Mouse (Mus musculus) liver, embryonic 14.5 days (tissue): ENCODE measurements around the gene Prkn. TPM values are rescaled to one million over a fixed set of nuclear protein-coding genes. Genes with fewer than 3 reads are reported as not detected.

Experiments
- ATAC-seq: fragments of 200-750 bp; cut with Nextera tagmentation; 2 replicates; pipeline ENCODE4 v1.8.0; 2017; ENCODE audit warnings: moderate number of reproducible peaks, mild to moderate bottlenecking, moderate library complexity; ENCODE audit not compliant: insufficient read depth
- DNase-seq, 3 experiments: peaks; one replicate each; pipeline ENCODE4 v3.0.0-alpha.2; 2012 to 2013; ENCODE audit warnings: low read depth in 3 of 3, low spot score in 3 of 3
- H3K27ac ChIP-seq: fragments of 300-500 bp; sonication (generic); 2 replicates; pipeline ENCODE4 v1.5.1; 2014; ENCODE audit warnings: moderate library complexity, mild to moderate bottlenecking, control low read depth, inconsistent platforms
- H3K27me3 ChIP-seq: fragments of 300-500 bp; sonication (generic); 2 replicates; pipeline ENCODE4 v1.6.1; 2014; ENCODE audit warnings: mild to moderate bottlenecking, low read length, moderate library complexity; ENCODE audit not compliant: control insufficient read depth, insufficient read depth
- H3K36me3 ChIP-seq: fragments of 300-500 bp; sonication (generic); replicated peaks from 2 replicates; pipeline ENCODE4 v1.6.1; 2014; ENCODE audit warnings: low read depth; ENCODE audit not compliant: control insufficient read depth, insufficient read depth
- H3K4me1 ChIP-seq, 2 experiments: fragments of 200-500 bp in 1 of 2; fragments of 300-500 bp in 1 of 2; sonication (generic) in 1 of 2; replicated peaks; 2 replicates each; pipeline ENCODE4 v1.6.1; 2012 to 2014; ENCODE audit warnings: antibody characterized with exemption in 1 of 2, inconsistent platforms in 1 of 2, low read length in 1 of 2; ENCODE audit not compliant: control insufficient read depth in 2 of 2, insufficient read depth in 2 of 2
- H3K4me2 ChIP-seq: fragments of 300-500 bp; sonication (generic); 2 replicates; pipeline ENCODE4 v1.6.1; 2014; ENCODE audit warnings: low read depth, mild to moderate bottlenecking, control low read depth, moderate library complexity
- H3K4me3 ChIP-seq, 2 experiments: fragments of 200-500 bp in 1 of 2; fragments of 300-500 bp in 1 of 2; sonication (generic) in 1 of 2; 2 replicates each; pipeline ENCODE4 v1.5.1; 2012 to 2014; ENCODE audit warnings: low read depth in 2 of 2, low read length in 2 of 2, mild to moderate bottlenecking in 2 of 2, control low read depth in 1 of 2, inconsistent platforms in 1 of 2, moderate library complexity in 1 of 2; ENCODE audit not compliant: insufficient read depth in 1 of 2
- H3K9ac ChIP-seq: fragments of 300-500 bp; sonication (generic); replicated peaks from 2 replicates; pipeline ENCODE4 v1.6.1; 2014; ENCODE audit warnings: mild to moderate bottlenecking, control low read depth, moderate library complexity
- H3K9me3 ChIP-seq: fragments of 300-500 bp; sonication (generic); 2 replicates; pipeline ENCODE4 v1.6.1; 2016; ENCODE audit warnings: low read length, mixed read lengths; ENCODE audit not compliant: control insufficient read depth
- CTCF ChIP-seq: IDR thresholded peaks from 2 replicates; pipeline ENCODE4 v1.5.1; 2016; ENCODE audit warnings: antibody characterized with exemption, low read depth, control low read depth
- EP300 ChIP-seq: IDR thresholded peaks from 2 replicates; pipeline ENCODE4 v1.6.1; 2016; ENCODE audit warnings: antibody characterized with exemption, low read depth
- WGBS: fragments of 180-500 bp; shearing (Covaris S2); extraction: QIAGEN DNeasy Blood & Tissue Kit; methylation state at CpG from one replicate; pipeline ENCODE4 v1.1.7; 2014; ENCODE audit not compliant: insufficient replicate concordance; 5-methylcytosine and 5-hydroxymethylcytosine counted together
- polyA plus RNA-seq, 2 experiments: library from polyadenylated mRNA; depleted of rRNA in 1 of 2; stranded (reverse) in 1 of 2; unstranded in 1 of 2; fragments of >200 nt; fragmentation: Nextera tagmentation in 1 of 2; extraction: Ambion mirVana in 1 of 2; gene quantifications; 2 replicates each; pipeline versions ENCODE4 v1.2.1 to v1.2.3; 2012 to 2014

The Prkn gene
- polyA plus RNA-seq, 2 experiments: 0.17 to 0.61 TPM

- H3K27ac ChIP-seq: no peak overlapping the region
- H3K9ac ChIP-seq: no peak overlapping the region
- no peak overlapping the region for H3K4me2 ChIP-seq
- no peak overlapping the region for H3K4me3 ChIP-seq
- H3K9me3 ChIP-seq: no peaks in the 10 kb centered on the region
- no peaks in the 10 kb centered on the region for H3K4me1 ChIP-seq
- H3K36me3 ChIP-seq: no peaks in the 10 kb centered on the region
- DNase-seq (no peak), ATAC-seq (no peak)
- TF ChIP-seq CTCF (no peak), EP300 (no peak)
- WGBS: 39% methylated on average over 20 of the region's 20 CpGs
- no peaks in the 10 kb centered on the region for H3K27me3 ChIP-seq
Measured at GRCm38 (mm10) chr17:11664610-11665345, 824.6 kb downstream of the Prkn start.

- H3K9ac ChIP-seq: no peak overlapping the region
- H3K36me3 ChIP-seq: no peaks in the 10 kb centered on the region
- no peaks in the 10 kb centered on the region for H3K27me3 ChIP-seq
- H3K27ac ChIP-seq: no peak overlapping the region
- H3K4me3 ChIP-seq: no peak overlapping the region
- no peak for DNase-seq
- WGBS: 69% methylated on average over 6 of the region's 6 CpGs
- TF ChIP-seq CTCF: no peak
- no peak for TF ChIP-seq EP300
- 0 out of 4 replicates have a peak, but pooled peaks cover 0 to 1% of the 10 kb centered on the region in 2 experiments for H3K4me1 ChIP-seq
- H3K4me2 ChIP-seq: no peak overlapping the region
- H3K9me3 ChIP-seq: no peaks in the 10 kb centered on the region
- ATAC-seq: no peak
Measured at GRCm38 (mm10) chr17:11679716-11680115, 839.5 kb downstream of the Prkn start.

GRCm38 (mm10) chr17:11680456-11680855 is 840.3 kb downstream of the Prkn start:
- ATAC-seq (no peak), DNase-seq (no peak)
- Histone ChIP-seq H3K9me3 (no peaks in the 10 kb centered on the region), H3K27ac (no peak overlapping the region), H3K9ac (no peak overlapping the region), H3K36me3 (no peaks in the 10 kb centered on the region), H3K4me3 (no peak overlapping the region), H3K4me1 (0 out of 4 replicates have a peak, but pooled peaks cover 0 to 1% of the 10 kb centered on the region in 2 experiments), H3K4me2 (no peak overlapping the region), H3K27me3 (no peaks in the 10 kb centered on the region)
- TF ChIP-seq CTCF (no peak), EP300 (no peak)
- 68% methylated on average over 9 of the region's 9 CpGs for WGBS

GRCm38 (mm10) chr17:11681825-11682372 is 841.7 kb downstream of the Prkn start:
- no peak overlapping the region for H3K4me3 ChIP-seq
- DNase-seq: no peak
- H3K9ac ChIP-seq: no peak overlapping the region
- 0 out of 4 replicates have a peak, but pooled peaks cover 0 to 1% of the 10 kb centered on the region in 2 experiments for H3K4me1 ChIP-seq
- 40% methylated on average over 11 of the region's 11 CpGs for WGBS
- H3K36me3 ChIP-seq: no peaks in the 10 kb centered on the region
- no peaks in the 10 kb centered on the region for H3K27me3 ChIP-seq
- TF ChIP-seq EP300 (no peak), CTCF (no peak)
- H3K9me3 ChIP-seq: no peaks in the 10 kb centered on the region
- no peak for ATAC-seq
- H3K27ac ChIP-seq: no peak overlapping the region
- no peak overlapping the region for H3K4me2 ChIP-seq

- H3K9ac ChIP-seq: no peak overlapping the region
- H3K4me2 ChIP-seq: no peak overlapping the region
- WGBS: 52% methylated on average over 4 of the region's 4 CpGs
- no peaks in the 10 kb centered on the region for H3K9me3 ChIP-seq
- H3K36me3 ChIP-seq: no peaks in the 10 kb centered on the region
- DNase-seq: no peak
- H3K4me1 ChIP-seq: no peaks in the 10 kb centered on the region
- TF ChIP-seq CTCF: no peak
- no peak for TF ChIP-seq EP300
- H3K27ac ChIP-seq: no peak overlapping the region
- no peak overlapping the region for H3K4me3 ChIP-seq
- ATAC-seq: no peak
- H3K27me3 ChIP-seq: no peaks in the 10 kb centered on the region
Measured at GRCm38 (mm10) chr17:11705005-11705404, 864.8 kb downstream of the Prkn start.
